Mouse (Mus musculus): ENCODE measurements around the gene Olfr157. TPM values are rescaled to one million over a fixed set of nuclear protein-coding genes. Genes with fewer than 3 reads are reported as not detected.

Gene Olfr157
- polyA plus RNA-seq, 1 experiment from 2014 or later = not detected

GRCm38 (mm10) chr4:43795296-43795695, 44.7 kb downstream of the Olfr157 start:
- WGBS = 71% methylated on average over 6 of the region's 6 CpGs
- no peaks in the 10 kb centered on the region for H3K36me3 ChIP-seq

More at GRCm38 (mm10) chr4:43795296-43795695, 44.7 kb downstream of the Olfr157 start:
- ATAC-seq (ENCODE audit: insufficient number of reproducible peaks, low FRiP score, low TSS enrichment, low read depth) = no peak
- Histone ChIP-seq H3K27me3 (no peaks in the 10 kb centered on the region), H3K9ac (no peak overlapping the region), H3K4me2 (no peak overlapping the region), H3K4me3 (no peak overlapping the region), H3K27ac (no peak overlapping the region), H3K9me3 (no peaks in the 10 kb centered on the region), H3K4me1 (no peaks in the 10 kb centered on the region)

Other genes with a start within 250 kb of the Olfr157 start
- 16.8 and 22.2 TPM in 2 replicates for gene Npr2, start 208.3 kb downstream of the Olfr157 start, polyA plus RNA-seq (2015; fragmentation: Nextera tagmentation; extraction: Ambion mirVana)
- 0.36 and 0.47 TPM in 2 replicates for gene Spag8, start 186.6 kb downstream of the Olfr157 start, polyA plus RNA-seq (2015; fragmentation: Nextera tagmentation; extraction: Ambion mirVana)
- gene Hint2, start 183.7 kb downstream of the Olfr157 start, polyA plus RNA-seq (2015; fragmentation: Nextera tagmentation; extraction: Ambion mirVana) = 75.3 and 81.9 TPM in 2 replicates
- gene Tmem8b, start 171.2 kb downstream of the Olfr157 start, polyA plus RNA-seq (2015; fragmentation: Nextera tagmentation; extraction: Ambion mirVana) = 4.2 and 5.3 TPM in 2 replicates
- 2.9 TPM in 2 replicates for gene Fam221b, start 171.1 kb downstream of the Olfr157 start, polyA plus RNA-seq (2015; fragmentation: Nextera tagmentation; extraction: Ambion mirVana)
- not detected in 2 replicates for gene Olfr70, start 139.4 kb downstream of the Olfr157 start, polyA plus RNA-seq (2015; fragmentation: Nextera tagmentation; extraction: Ambion mirVana)
- not detected in 2 replicates for gene Olfr71, start 129.9 kb downstream of the Olfr157 start, polyA plus RNA-seq (2015; fragmentation: Nextera tagmentation; extraction: Ambion mirVana)
- gene Hrct1, start 113.0 kb downstream of the Olfr157 start, polyA plus RNA-seq (2015; fragmentation: Nextera tagmentation; extraction: Ambion mirVana) = 1.6 and 1.7 TPM in 2 replicates
- gene Spaar, start 110.2 kb downstream of the Olfr157 start, polyA plus RNA-seq (2015; fragmentation: Nextera tagmentation; extraction: Ambion mirVana) = 0.52 and 0.53 TPM in 2 replicates
- gene Olfr159, start 69.2 kb downstream of the Olfr157 start, polyA plus RNA-seq (2015; fragmentation: Nextera tagmentation; extraction: Ambion mirVana) = not detected in 2 replicates
- gene Olfr156, start 16.3 kb downstream of the Olfr157 start, polyA plus RNA-seq (2015; fragmentation: Nextera tagmentation; extraction: Ambion mirVana) = not detected in 2 replicates
- gene Olfr155, start 11.4 kb upstream of the Olfr157 start, polyA plus RNA-seq (2015; fragmentation: Nextera tagmentation; extraction: Ambion mirVana) = not detected in 2 replicates
- gene Reck, start 35.3 kb upstream of the Olfr157 start, polyA plus RNA-seq (2015; fragmentation: Nextera tagmentation; extraction: Ambion mirVana) = 34.6 and 37.9 TPM in 2 replicates
- 85.6 and 108 TPM in 2 replicates for gene Glipr2, start 117.2 kb upstream of the Olfr157 start, polyA plus RNA-seq (2015; fragmentation: Nextera tagmentation; extraction: Ambion mirVana)
- not detected in 2 replicates for gene Ccin, start 143.3 kb upstream of the Olfr157 start, polyA plus RNA-seq (2015; fragmentation: Nextera tagmentation; extraction: Ambion mirVana)
- 236 and 246 TPM in 2 replicates for gene Clta, start 164.3 kb upstream of the Olfr157 start, polyA plus RNA-seq (2015; fragmentation: Nextera tagmentation; extraction: Ambion mirVana)
- 26.2 and 26.6 TPM in 2 replicates for gene Gne, start 244.0 kb upstream of the Olfr157 start, polyA plus RNA-seq (2015; fragmentation: Nextera tagmentation; extraction: Ambion mirVana)